Mouse (Mus musculus): ENCODE measurements around the gene Taf1a.
"Not testable (repeated sequence)": the region's sequence is repeated elsewhere in the genome, so short reads cannot be mapped to it uniquely, and the experiment has no call there.

Gene Taf1a

GRCm38 (mm10) chr1:183382621-183383020, 6.2 kb upstream of the Taf1a start:
- in situ Hi-C loops (cut with MboI; ENCODE audit: low pct_unique_long_range_greater_than_20kb in 1 of 2, low sequenced_read_pairs in 2 of 2, unreplicated experiment in 1 of 2): no loop called here

GRCm38 (mm10) chr1:183387421-183387820, 1.4 kb upstream of the Taf1a start:
- in situ Hi-C loops (cut with MboI; ENCODE audit: low pct_unique_long_range_greater_than_20kb in 1 of 2, low sequenced_read_pairs in 2 of 2, unreplicated experiment in 1 of 2): not testable (repeated sequence)

- in situ Hi-C loops (cut with MboI; ENCODE audit: low pct_unique_long_range_greater_than_20kb in 1 of 2, low sequenced_read_pairs in 2 of 2, unreplicated experiment in 1 of 2): no loop called here
These were observed 14.6 kb downstream of the Taf1a start for GRCm38 (mm10) chr1:183403396-183403795.

GRCm38 (mm10) chr1:183414081-183414727, 25.4 kb downstream of the Taf1a start:
- in situ Hi-C loops (cut with MboI; ENCODE audit: low pct_unique_long_range_greater_than_20kb in 1 of 2, low sequenced_read_pairs in 2 of 2, unreplicated experiment in 1 of 2): no loop called here

- in situ Hi-C loops (cut with MboI; ENCODE audit: low pct_unique_long_range_greater_than_20kb in 1 of 2, low sequenced_read_pairs in 2 of 2, unreplicated experiment in 1 of 2): no loop called here
These were observed 29.1 kb downstream of the Taf1a start, which contains the start of gene Hhipl2 for GRCm38 (mm10) chr1:183417873-183418272. Gene Hhipl2 (plus strand): TSS chr1:183418215.

GRCm38 (mm10) chr1:183419741-183420140, 31.0 kb downstream of the Taf1a start:
- in situ Hi-C loops (cut with MboI; ENCODE audit: low pct_unique_long_range_greater_than_20kb in 1 of 2, low sequenced_read_pairs in 2 of 2, unreplicated experiment in 1 of 2): loop anchor here in 1 of 2 experiments (5.0 kb wide), 1 partner anchor 67 kb away; no protein-coding TSS in a partner anchor

GRCm38 (mm10) chr1:183420296-183420695, 31.5 kb downstream of the Taf1a start:
- in situ Hi-C loops (cut with MboI; ENCODE audit: low pct_unique_long_range_greater_than_20kb in 1 of 2, low sequenced_read_pairs in 2 of 2, unreplicated experiment in 1 of 2): loop anchor here in 1 of 2 experiments (5.0 kb wide), 1 partner anchor 68 kb away; no protein-coding TSS in a partner anchor

- in situ Hi-C loops (cut with MboI; ENCODE audit: low pct_unique_long_range_greater_than_20kb in 1 of 2, low sequenced_read_pairs in 2 of 2, unreplicated experiment in 1 of 2): loop anchor here in 1 of 2 experiments (5.0 kb wide), 1 partner anchor 72 kb away; no protein-coding TSS in a partner anchor
These were observed 35.3 kb downstream of the Taf1a start for GRCm38 (mm10) chr1:183424100-183424499.

- in situ Hi-C loops (cut with MboI; ENCODE audit: low pct_unique_long_range_greater_than_20kb in 1 of 2, low sequenced_read_pairs in 2 of 2, unreplicated experiment in 1 of 2): no loop called here
These were observed 46.1 kb downstream of the Taf1a start for GRCm38 (mm10) chr1:183434918-183435317.

- in situ Hi-C loops (cut with MboI; ENCODE audit: low pct_unique_long_range_greater_than_20kb in 1 of 2, low sequenced_read_pairs in 2 of 2, unreplicated experiment in 1 of 2): no loop called here
These were observed 50.3 kb downstream of the Taf1a start for GRCm38 (mm10) chr1:183439036-183439435.

- in situ Hi-C loops (cut with MboI; ENCODE audit: low pct_unique_long_range_greater_than_20kb in 1 of 2, low sequenced_read_pairs in 2 of 2, unreplicated experiment in 1 of 2): no loop called here
These were observed 53.4 kb downstream of the Taf1a start for GRCm38 (mm10) chr1:183442015-183442774.

- in situ Hi-C loops (cut with MboI; ENCODE audit: low pct_unique_long_range_greater_than_20kb in 1 of 2, low sequenced_read_pairs in 2 of 2, unreplicated experiment in 1 of 2): no loop called here
These were observed 64.3 kb downstream of the Taf1a start for GRCm38 (mm10) chr1:183453066-183453465.
